Mouse (Mus musculus) hindbrain, embryonic 16.5 days (tissue): ENCODE measurements around the gene Lipa. TPM values are rescaled to one million over a fixed set of nuclear protein-coding genes. Genes with fewer than 3 reads are reported as not detected.

Experiments
- ATAC-seq: fragments of 200-750 bp; cut with Nextera tagmentation; 2 replicates; pipeline ENCODE4 v1.8.0; 2017; ENCODE audit warnings: moderate TSS enrichment, moderate library complexity
- H3K27ac ChIP-seq: fragments of 300-500 bp; sonication (generic); 2 replicates; pipeline ENCODE4 v1.5.1; 2014; ENCODE audit warnings: low read depth, mild to moderate bottlenecking, control low read depth, low read length, moderate library complexity
- H3K27me3 ChIP-seq: fragments of 300-500 bp; sonication (generic); replicated peaks from 2 replicates; pipeline ENCODE4 v1.6.1; 2014; ENCODE audit warnings: low read length; ENCODE audit not compliant: control insufficient read depth, insufficient read depth
- H3K36me3 ChIP-seq: fragments of 300-500 bp; sonication (generic); 2 replicates; pipeline ENCODE4 v1.6.1; 2014; ENCODE audit warnings: mild to moderate bottlenecking, low read length, moderate library complexity, mixed read lengths; ENCODE audit not compliant: control insufficient read depth, insufficient read depth
- H3K4me1 ChIP-seq: fragments of 300-500 bp; sonication (generic); 2 replicates; pipeline ENCODE4 v1.6.1; 2014; ENCODE audit warnings: low read depth, low read length; ENCODE audit not compliant: control insufficient read depth, insufficient read depth
- H3K4me2 ChIP-seq: fragments of 300-500 bp; sonication (generic); 2 replicates; pipeline ENCODE4 v1.6.1; 2014; ENCODE audit warnings: mild to moderate bottlenecking, low read length, control low read depth, moderate library complexity
- H3K4me3 ChIP-seq: fragments of 300-500 bp; sonication (generic); 2 replicates; pipeline ENCODE4 v1.5.1; 2014; ENCODE audit warnings: mild to moderate bottlenecking, low read length, control low read depth, moderate library complexity
- H3K9ac ChIP-seq: fragments of 300-500 bp; sonication (generic); 2 replicates; pipeline ENCODE4 v1.6.1; 2014; ENCODE audit warnings: low read depth, mild to moderate bottlenecking, control low read depth, low read length, moderate library complexity
- H3K9me3 ChIP-seq: fragments of 300-500 bp; sonication (generic); 2 replicates; pipeline ENCODE4 v1.6.1; 2014; ENCODE audit warnings: mild to moderate bottlenecking, low read length, moderate library complexity; ENCODE audit not compliant: control insufficient read depth
- WGBS: fragments of 180-500 bp; shearing (Covaris S2); extraction: QIAGEN DNeasy Blood & Tissue Kit; methylation state at CpG from one replicate; pipeline ENCODE4 v1.1.7; 2014; 5-methylcytosine and 5-hydroxymethylcytosine counted together
- polyA plus RNA-seq: library from polyadenylated mRNA; unstranded; fragments of >200 nt; fragmentation: Nextera tagmentation; extraction: Ambion mirVana; gene quantifications from 2 replicates; pipeline ENCODE4 v1.2.1, GENCODE M21; 2015

Lipa gene
- polyA plus RNA-seq, 1 experiment from 2014 or later = 24.6 TPM

DNA sequence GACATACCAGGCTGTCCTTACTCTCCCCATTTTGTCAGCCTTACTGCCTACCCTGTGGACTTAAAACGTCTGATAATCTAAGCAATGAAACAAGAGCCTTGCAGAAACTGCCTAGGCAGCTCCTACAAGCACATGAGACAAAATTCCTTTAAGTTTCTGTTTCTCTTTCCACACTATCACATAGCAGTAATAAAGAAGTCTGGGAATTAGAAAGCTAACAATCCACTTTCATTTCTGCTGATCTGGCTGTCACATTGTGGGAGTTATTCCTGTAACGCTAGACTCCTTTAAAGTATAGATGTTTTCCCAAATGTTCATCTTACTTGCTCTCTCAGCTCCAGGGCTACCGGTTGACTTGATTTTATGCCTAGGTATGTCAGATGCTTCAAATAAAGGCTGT, 26.2 kb upstream of the Lipa start:
- no peaks in the 10 kb centered on the region for H3K9me3 ChIP-seq
- no peaks in the 10 kb centered on the region for H3K27me3 ChIP-seq
- no peak overlapping the region for H3K4me3 ChIP-seq
- no peak overlapping the region for H3K27ac ChIP-seq
- ATAC-seq = no peak
- no peak overlapping the region for H3K9ac ChIP-seq
- peaks cover 7% of the 10 kb centered on the region for H3K4me1 ChIP-seq
- WGBS = 75% methylated on average over 3 of the region's 3 CpGs
- H3K36me3 ChIP-seq = no peaks in the 10 kb centered on the region
- no peak overlapping the region for H3K4me2 ChIP-seq

DNA sequence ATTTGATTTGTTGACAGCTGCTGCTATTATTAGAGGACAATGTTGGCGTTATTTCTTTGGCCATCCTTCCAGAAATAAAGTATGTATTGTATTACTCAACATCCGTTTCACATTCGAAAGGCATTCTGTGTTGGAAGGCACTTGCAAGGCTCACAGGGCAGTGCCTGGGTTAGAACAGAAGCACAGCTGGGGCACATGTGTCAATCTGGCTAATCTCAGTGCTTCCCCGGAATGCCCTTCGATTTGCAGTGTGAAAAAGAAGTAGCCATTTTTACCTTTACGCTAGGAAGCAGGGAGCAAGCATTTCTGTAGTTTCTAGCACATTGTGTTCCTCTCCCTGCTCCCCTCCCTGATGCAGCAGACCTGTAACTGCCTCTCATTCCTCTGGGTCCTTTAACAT, 25.7 kb upstream of the Lipa start:
- H3K9ac ChIP-seq = no peak overlapping the region; the same call in 1 of the 2 replicates
- H3K27ac ChIP-seq = no peak overlapping the region
- no peak overlapping the region; the same call in 1 of the 2 replicates for H3K4me2 ChIP-seq

DNA sequence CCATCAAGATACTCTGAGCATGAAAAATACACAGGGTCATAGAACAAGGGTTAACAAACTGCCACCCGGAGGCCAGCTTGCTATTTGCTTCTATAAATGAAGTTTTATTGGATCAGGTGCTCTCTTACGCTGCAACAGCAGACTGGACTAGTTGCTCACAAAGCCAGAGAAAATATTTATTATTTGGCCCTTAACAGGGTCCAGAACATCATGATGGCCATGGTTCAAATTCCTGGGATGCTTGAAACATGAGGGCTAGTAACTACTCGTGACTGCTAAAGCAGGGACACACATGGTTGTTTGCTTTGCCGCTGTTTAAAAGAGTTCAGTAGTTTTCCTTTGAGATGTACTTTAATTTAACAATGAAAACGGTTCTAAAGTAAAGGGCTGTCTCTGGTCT, 24.7 kb upstream of the Lipa start:
- Histone ChIP-seq H3K36me3 (no peaks in the 10 kb centered on the region), H3K9me3 (no peaks in the 10 kb centered on the region), H3K4me3 (0 out of 2 replicates have a peak overlapping the region, but pooled peaks have one; percentile 8), H3K9ac (no peak overlapping the region), H3K4me2 (peak overlapping the region; percentile 31), H3K4me1 (peaks cover 7% of the 10 kb centered on the region), H3K27ac (no peak overlapping the region), H3K27me3 (no peaks in the 10 kb centered on the region)
- no peak for ATAC-seq
- WGBS = 74% methylated on average over 5 of the region's 5 CpGs

More for the DNA sequence above, 25.7 kb upstream of the Lipa start:
- ATAC-seq = no peak
- no peaks in the 10 kb centered on the region for H3K36me3 ChIP-seq
- H3K4me3 ChIP-seq = no peak overlapping the region
- peaks cover 7% of the 10 kb centered on the region for H3K4me1 ChIP-seq
- 72% methylated on average over 6 of the region's 6 CpGs for WGBS
- no peaks in the 10 kb centered on the region for H3K27me3 ChIP-seq
- no peaks in the 10 kb centered on the region for H3K9me3 ChIP-seq

DNA sequence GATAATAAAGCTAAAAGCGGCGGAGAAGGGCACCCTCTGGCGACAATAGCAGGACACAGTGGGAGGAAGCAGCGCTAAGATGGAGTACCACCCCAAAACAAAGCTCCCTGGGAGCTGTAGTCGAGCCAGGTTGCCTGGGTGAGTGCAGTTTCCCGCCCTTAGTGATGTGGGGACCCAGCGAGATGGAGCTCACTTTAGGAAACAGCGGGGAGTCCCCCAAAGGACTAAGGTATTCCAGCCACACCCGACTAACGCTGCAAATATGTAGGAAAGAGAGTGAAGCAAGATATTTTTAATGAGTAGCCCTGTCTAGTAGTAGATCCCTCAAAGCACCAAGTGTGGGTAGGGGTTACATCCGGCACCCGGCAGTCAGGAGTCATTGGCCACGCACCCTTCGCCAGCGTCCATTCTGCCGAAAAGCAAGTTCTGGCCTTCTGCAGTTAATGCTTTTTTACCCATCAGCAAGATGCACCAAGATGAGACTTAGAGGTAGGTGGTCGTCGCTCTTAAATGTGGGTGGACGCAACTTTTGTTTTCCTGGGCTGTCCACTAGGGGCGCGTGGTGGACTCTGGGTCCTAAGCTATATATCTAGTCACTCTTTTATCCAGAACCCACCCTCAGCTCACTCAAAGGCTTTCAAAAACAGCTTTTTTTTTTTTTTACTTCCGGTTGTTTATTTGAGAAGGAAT, 23.4 kb upstream of the Lipa start, which contains the start of gene Ifit2:
TSS of gene Ifit2 (plus strand) at position 161 of the 690 bp plus-strand sequence.
- no peaks in the 10 kb centered on the region for H3K27me3 ChIP-seq
- H3K9me3 ChIP-seq = no peaks in the 10 kb centered on the region
- peaks cover 7% of the 10 kb centered on the region for H3K4me1 ChIP-seq
- H3K4me3 ChIP-seq = peak within 1 kb of the TSS; percentile 54
- peak; percentile 98 for ATAC-seq
- H3K27ac ChIP-seq = peak within 1 kb of the TSS; percentile 60
- peak within 1 kb of the TSS; percentile 73 for H3K4me2 ChIP-seq
- peak within 1 kb of the TSS; percentile 67 for H3K9ac ChIP-seq
- H3K36me3 ChIP-seq = no peaks in the 10 kb centered on the region
- under 1% methylated on average over 22 of the region's 22 CpGs for WGBS

DNA sequence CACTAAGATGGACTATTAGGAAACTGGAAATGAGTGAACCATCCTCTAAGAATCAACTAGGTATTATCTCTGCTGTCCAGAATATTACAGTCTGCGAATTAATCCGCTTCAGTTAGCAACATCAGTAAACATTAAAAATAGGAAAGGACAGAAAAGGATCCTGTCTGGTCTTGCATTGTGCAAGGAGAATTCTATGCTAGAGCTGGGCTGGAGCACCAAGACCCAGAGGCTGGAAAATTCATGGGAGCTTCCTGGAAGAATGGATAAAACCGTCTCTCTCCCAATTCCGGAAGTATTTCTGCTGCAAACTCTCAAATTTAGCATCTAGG, 22.9 kb upstream of the Lipa start:
- Histone ChIP-seq H3K27me3 (no peaks in the 10 kb centered on the region), H3K4me2 (peak overlapping the region; percentile 73), H3K4me1 (peaks cover 7% of the 10 kb centered on the region), H3K9me3 (no peaks in the 10 kb centered on the region), H3K27ac (peak overlapping the region; percentile 60), H3K36me3 (no peaks in the 10 kb centered on the region), H3K9ac (peak overlapping the region; percentile 67), H3K4me3 (peak overlapping the region; percentile 54)
- ATAC-seq = no peak; the same call in none of the 2 replicates
- 28% methylated on average over 4 of the region's 4 CpGs for WGBS

DNA sequence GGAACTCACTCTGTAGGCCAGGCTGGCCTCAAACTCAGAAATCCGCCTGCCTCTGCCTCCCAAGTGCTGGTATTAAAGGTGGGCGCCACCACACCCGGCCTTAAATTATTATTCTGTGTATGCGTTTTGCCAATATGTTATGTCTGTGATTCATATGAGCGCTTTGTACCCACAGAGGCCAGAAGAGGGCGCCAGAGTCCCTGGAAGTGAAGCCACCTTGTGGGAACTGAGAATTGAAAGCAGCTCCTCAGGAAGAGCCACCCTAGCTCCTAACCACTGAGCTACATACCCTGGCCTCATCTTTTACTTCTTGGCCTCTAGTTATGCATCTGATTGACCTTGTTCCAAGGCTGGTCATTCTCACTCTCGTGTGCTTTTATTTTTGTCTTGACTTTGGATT, 20.7 kb upstream of the Lipa start:
- no peaks in the 10 kb centered on the region for H3K27me3 ChIP-seq
- H3K9me3 ChIP-seq = no peaks in the 10 kb centered on the region
- no peak overlapping the region for H3K4me3 ChIP-seq
- H3K4me2 ChIP-seq = no peak overlapping the region
- no peak for ATAC-seq
- H3K4me1 ChIP-seq = peaks cover 7% of the 10 kb centered on the region
- H3K36me3 ChIP-seq = no peaks in the 10 kb centered on the region
- no peak overlapping the region for H3K9ac ChIP-seq
- H3K27ac ChIP-seq = no peak overlapping the region
- WGBS = 25% methylated on average over 7 of the region's 7 CpGs

DNA sequence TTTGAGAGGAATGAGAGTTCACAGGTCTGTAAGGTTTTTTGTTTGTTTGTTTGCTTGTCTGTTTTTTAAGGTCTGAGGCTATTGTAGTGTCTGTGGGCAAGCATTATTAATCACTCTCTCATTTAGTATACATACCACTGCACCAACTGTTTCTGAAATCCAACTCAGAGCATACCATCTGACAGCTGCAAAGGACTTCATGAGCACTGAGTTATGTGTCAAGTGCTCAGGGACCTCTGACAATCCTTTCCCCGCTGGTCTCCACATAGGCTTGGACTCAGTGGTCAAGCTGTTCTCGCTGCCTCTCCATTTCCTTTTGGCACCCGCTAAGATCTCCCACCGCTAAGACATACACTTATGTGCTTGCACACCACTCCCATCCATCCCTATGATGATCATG, 18.9 kb upstream of the Lipa start:
- 88% methylated on average over 4 of the region's 4 CpGs for WGBS
- Histone ChIP-seq H3K27me3 (no peaks in the 10 kb centered on the region), H3K4me3 (no peak overlapping the region), H3K36me3 (no peaks in the 10 kb centered on the region), H3K27ac (no peak overlapping the region), H3K9me3 (no peaks in the 10 kb centered on the region), H3K9ac (no peak overlapping the region), H3K4me1 (peaks cover 2% of the 10 kb centered on the region; the same call in 1 of the 2 replicates), H3K4me2 (no peak overlapping the region)
- ATAC-seq = no peak

DNA sequence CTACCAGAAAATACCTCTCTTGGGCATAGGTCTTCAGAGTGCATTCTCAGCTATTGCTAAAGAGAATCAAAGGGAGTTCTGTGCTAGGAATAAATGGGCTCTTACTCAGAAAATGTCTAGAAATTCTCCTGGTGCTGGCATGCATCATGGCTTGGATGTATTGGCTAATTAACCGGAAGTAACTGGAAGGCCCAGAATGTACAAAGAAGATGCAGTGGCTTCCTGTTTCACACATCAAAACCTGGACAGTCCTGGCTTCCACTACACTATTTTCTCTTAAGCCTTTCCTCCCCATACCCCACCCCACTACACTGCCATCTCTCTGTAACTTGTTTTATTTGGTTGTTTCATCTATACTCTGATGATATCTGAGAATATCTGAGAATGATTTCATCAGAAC, 12.1 kb upstream of the Lipa start:
- Histone ChIP-seq H3K9me3 (no peaks in the 10 kb centered on the region), H3K9ac (no peak overlapping the region), H3K36me3 (no peaks in the 10 kb centered on the region), H3K4me1 (no peaks in the 10 kb centered on the region), H3K4me3 (no peak overlapping the region), H3K27ac (no peak overlapping the region), H3K27me3 (no peaks in the 10 kb centered on the region), H3K4me2 (no peak overlapping the region)
- no peak for ATAC-seq
- 91% methylated on average over 1 of the region's 1 CpGs for WGBS

DNA sequence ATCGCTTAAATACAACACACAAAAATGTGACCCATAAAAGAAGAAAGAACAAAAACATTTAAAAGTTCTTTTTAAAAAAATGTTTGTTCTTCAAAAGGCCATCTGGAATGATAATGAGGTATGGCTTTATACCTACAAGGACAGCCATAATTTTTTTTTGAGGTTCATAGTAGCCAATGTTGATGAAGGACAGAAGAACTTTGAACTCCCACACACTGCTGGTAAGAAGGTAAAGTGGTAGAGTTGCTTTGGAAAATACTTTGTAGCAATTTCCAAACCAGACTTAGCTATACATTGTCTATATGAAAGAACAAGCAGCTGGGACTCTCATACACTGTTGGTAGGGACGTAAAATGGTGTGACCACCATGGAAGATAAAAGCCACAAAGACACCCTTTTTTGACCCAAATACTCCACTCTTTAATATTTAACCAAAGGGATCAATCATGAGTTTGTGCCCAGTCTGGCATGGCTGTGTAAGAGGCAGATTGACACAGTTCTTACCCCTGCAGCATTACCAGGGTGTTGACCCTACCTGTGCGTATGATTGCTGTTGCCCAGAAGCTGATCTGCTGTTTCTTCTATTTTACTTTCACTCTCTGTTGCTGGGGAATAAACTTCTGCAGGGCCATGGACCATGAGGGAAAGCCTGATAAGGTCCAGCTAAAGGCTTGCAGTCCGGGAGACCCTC, 4.9 kb upstream of the Lipa start:
- no peaks in the 10 kb centered on the region for H3K36me3 ChIP-seq
- no peaks in the 10 kb centered on the region for H3K4me1 ChIP-seq
- 97% methylated on average over 4 of the region's 4 CpGs for WGBS
- H3K4me3 ChIP-seq = no peak overlapping the region
- no peak overlapping the region for H3K27ac ChIP-seq
- H3K4me2 ChIP-seq = no peak overlapping the region
- ATAC-seq = no peak
- H3K9me3 ChIP-seq = no peaks in the 10 kb centered on the region
- no peaks in the 10 kb centered on the region for H3K27me3 ChIP-seq
- H3K9ac ChIP-seq = no peak overlapping the region
